Mouse (Mus musculus) heart, embryonic 13.5 days (tissue): ENCODE results near the gene Tekt4. TPM values are rescaled to one million over a fixed set of nuclear protein-coding genes. Genes with fewer than 3 reads are reported as not detected.

Experiments
- ATAC-seq: fragments of 200-750 bp; cut with Nextera tagmentation; 2 replicates; pipeline ENCODE4 v1.8.0; 2017; ENCODE audit warnings: moderate TSS enrichment; ENCODE audit not compliant: insufficient number of reproducible peaks, low FRiP score, low TSS enrichment; ENCODE audit errors: extremely low read depth
- H3K27ac ChIP-seq: fragments of 300-500 bp; sonication (generic); replicated peaks from 2 replicates; pipeline ENCODE4 v1.5.1; 2015; ENCODE audit warnings: moderate library complexity, mild to moderate bottlenecking, inconsistent platforms
- H3K27me3 ChIP-seq: fragments of 300-500 bp; sonication (generic); replicated peaks from 2 replicates; pipeline ENCODE4 v1.6.1; 2015; ENCODE audit warnings: mild to moderate bottlenecking, inconsistent platforms
- H3K36me3 ChIP-seq: fragments of 300-500 bp; sonication (generic); 2 replicates; pipeline ENCODE4 v1.6.1; 2015; ENCODE audit warnings: mild to moderate bottlenecking, inconsistent platforms
- H3K4me1 ChIP-seq: fragments of 300-500 bp; sonication (generic); 2 replicates; pipeline ENCODE4 v1.6.1; 2015; ENCODE audit warnings: inconsistent platforms
- H3K4me2 ChIP-seq: fragments of 300-500 bp; sonication (generic); 2 replicates; pipeline ENCODE4 v1.6.1; 2015; ENCODE audit warnings: inconsistent platforms, mild to moderate bottlenecking, moderate library complexity
- H3K4me3 ChIP-seq: fragments of 300-500 bp; sonication (generic); 2 replicates; pipeline ENCODE4 v1.5.1; 2015; ENCODE audit warnings: moderate library complexity, mild to moderate bottlenecking, inconsistent platforms
- H3K9ac ChIP-seq: fragments of 300-500 bp; sonication (generic); 2 replicates; pipeline ENCODE4 v1.6.1; 2015; ENCODE audit warnings: inconsistent platforms, mild to moderate bottlenecking, moderate library complexity
- H3K9me3 ChIP-seq: fragments of 300-500 bp; sonication (generic); 2 replicates; pipeline ENCODE4 v1.6.1; 2016; ENCODE audit warnings: inconsistent platforms
- WGBS: fragments of 180-500 bp; shearing (Covaris S2); methylation state at CpG from one replicate; pipeline ENCODE4 v1.1.7; 2015; ENCODE audit warnings: mixed read lengths; 5-methylcytosine and 5-hydroxymethylcytosine counted together
- polyA plus RNA-seq: library from polyadenylated mRNA; unstranded; fragments of >200 nt; fragmentation: Nextera tagmentation; extraction: Ambion mirVana; gene quantifications from 2 replicates; pipeline ENCODE4 v1.2.1, GENCODE M21; 2015

The Tekt4 gene
- polyA plus RNA-seq, 1 experiment from 2014 or later, result 0.23 TPM

DNA sequence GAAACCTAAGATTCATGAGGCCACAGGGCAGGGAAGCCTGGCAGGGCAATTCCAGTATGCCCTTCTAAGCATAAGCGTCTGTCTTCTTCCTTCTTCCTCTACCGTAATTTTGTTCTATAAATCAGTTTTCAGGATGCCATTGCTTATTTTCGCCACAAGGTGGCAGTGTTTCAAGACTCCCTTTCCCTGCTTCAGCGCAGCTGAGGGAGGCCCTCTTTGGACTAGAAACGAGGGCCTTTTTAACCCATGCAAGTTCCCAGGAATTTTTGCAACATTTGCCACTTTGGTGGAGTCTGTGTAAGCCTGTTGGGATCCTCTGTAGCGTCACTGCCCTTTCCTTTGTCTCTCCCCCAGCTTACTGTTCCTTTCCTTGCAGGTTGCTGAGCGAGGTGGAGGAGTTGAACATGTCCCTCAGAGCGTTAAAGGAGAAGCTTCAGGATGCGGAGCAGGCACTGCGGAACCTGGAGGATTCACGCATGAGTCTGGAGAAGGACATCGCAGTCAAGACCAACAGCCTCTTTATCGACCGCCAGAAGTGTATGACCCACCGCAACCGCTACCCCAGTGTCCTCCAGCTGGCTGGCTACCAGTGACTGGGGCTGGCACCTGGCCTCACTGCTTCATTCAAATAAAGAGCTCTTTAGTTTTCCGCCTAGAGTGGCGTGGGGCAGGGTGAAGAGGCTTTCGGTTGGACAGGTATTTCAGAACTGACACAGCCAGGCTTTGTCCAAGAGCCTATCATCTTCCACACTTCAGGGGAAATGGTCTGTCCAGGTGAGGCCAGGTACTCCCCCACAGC is 21.7 kb downstream of the Tekt4 start:
- Histone ChIP-seq H3K4me1 (peaks cover 61% of the 10 kb centered on the region), H3K27me3 (peaks cover 78% of the 10 kb centered on the region), H3K27ac (no peak overlapping the region), H3K36me3 (no peaks in the 10 kb centered on the region), H3K4me3 (no peak overlapping the region), H3K9ac (no peak overlapping the region), H3K4me2 (no peak overlapping the region), H3K9me3 (no peaks in the 10 kb centered on the region)
- no peak for ATAC-seq
- 34% methylated on average over 19 of the region's 19 CpGs for WGBS

DNA sequence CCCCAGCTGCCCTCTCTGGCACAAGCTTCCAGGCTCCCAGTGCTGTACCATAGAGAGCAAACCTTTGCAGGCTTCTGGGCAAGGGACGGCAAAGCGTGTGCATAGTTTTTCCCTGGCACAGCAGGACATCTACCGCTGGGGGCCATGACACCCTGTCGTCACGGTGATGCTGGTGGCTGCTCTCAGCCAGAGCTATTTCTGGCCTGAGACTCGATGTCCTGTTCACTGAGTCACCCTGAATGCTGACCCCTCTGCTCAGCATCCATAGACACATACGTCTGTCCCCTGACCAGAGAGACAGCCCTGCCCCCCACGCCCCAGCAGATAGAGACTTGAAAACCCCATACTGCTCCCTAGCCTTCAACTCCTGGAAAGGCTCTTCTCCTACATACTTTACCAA is 25.7 kb downstream of the Tekt4 start:
- no peak overlapping the region for H3K9ac ChIP-seq
- peak overlapping the region; percentile 34 for H3K27ac ChIP-seq
- no peak overlapping the region for H3K4me3 ChIP-seq
- H3K4me1 ChIP-seq, result peaks cover 47% of the 10 kb centered on the region
- peaks cover 67% of the 10 kb centered on the region for H3K27me3 ChIP-seq
- WGBS, result 29% methylated on average over 8 of the region's 8 CpGs
- ATAC-seq, result no peak
- H3K36me3 ChIP-seq, result no peaks in the 10 kb centered on the region
- no peaks in the 10 kb centered on the region for H3K9me3 ChIP-seq
- no peak overlapping the region for H3K4me2 ChIP-seq

DNA sequence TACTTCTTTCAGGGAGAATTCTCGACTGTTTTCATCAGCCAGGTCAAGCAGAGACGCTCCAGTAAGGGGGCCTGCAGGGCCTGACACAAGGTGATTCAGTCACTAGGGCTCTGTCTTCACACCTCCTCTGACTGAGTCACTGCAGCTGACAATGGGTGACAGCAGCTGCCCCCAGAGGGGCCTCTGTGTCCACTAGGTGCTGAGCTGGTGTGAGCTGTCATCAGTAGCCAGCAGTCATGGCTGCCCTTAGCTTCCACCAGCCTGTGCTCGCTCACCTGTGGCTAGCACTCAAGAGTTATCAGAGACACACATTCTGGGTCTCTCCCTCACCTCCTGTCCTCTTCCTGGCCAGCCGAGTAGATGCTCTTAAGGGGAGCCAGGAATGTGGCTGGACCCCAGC is 26.4 kb downstream of the Tekt4 start:
- Histone ChIP-seq H3K4me3 (no peak overlapping the region), H3K4me1 (peaks cover 51% of the 10 kb centered on the region), H3K9me3 (no peaks in the 10 kb centered on the region), H3K9ac (no peak overlapping the region), H3K4me2 (no peak overlapping the region), H3K36me3 (no peaks in the 10 kb centered on the region), H3K27me3 (peaks cover 66% of the 10 kb centered on the region), H3K27ac (peak overlapping the region; percentile 34)
- no peak for ATAC-seq
- WGBS, result 29% methylated on average over 4 of the region's 4 CpGs

DNA sequence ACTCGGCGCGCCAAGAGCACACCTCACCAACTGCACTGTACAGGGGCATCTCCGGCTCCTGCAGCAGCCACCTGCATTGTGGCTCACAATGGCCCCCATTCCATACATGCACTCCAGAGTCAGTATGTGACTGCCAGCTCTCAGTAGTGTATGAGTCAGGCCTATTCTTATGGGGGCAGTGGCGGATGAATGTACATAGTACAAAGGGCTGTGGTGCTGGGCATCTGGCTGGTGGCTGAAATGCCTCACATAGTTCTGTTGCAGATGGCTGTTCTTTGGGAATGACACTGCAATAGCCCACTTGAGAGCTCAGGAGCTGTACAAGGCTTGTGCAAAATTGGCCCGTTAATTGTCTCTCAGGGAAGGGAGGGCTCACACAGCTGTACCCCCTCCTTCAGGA is 27.7 kb downstream of the Tekt4 start:
- H3K4me2 ChIP-seq, result no peak overlapping the region
- H3K36me3 ChIP-seq, result no peaks in the 10 kb centered on the region
- 72% methylated on average over 6 of the region's 6 CpGs for WGBS
- peaks cover 61% of the 10 kb centered on the region for H3K27me3 ChIP-seq
- H3K9me3 ChIP-seq, result no peaks in the 10 kb centered on the region
- H3K4me3 ChIP-seq, result no peak overlapping the region
- peak overlapping the region; percentile 34 for H3K27ac ChIP-seq
- ATAC-seq, result no peak
- H3K4me1 ChIP-seq, result peaks cover 44% of the 10 kb centered on the region
- H3K9ac ChIP-seq, result no peak overlapping the region

DNA sequence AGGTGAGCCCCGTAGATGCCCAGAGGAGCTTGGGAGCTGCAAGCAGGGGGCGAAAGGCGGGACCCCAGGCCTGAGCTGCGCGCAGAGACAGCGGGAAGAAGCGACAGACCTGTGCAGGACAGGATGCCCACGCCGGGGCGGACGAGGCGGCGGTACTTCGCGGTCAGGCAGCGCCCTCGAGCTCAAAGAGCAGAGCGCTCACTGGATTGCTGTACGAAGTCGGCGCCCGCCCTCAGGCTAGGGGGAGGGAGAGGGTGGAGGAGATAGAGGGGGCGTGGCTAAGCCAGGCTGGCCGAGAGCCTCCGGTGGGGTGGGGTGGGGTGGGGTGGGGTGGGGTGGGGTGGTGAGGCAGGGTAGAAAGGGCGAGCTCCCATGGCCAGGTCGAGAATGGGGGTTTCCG is 42.6 kb downstream of the Tekt4 start, which contains the start of gene Sstr5:
Gene Sstr5 (minus strand): TSS at position 276 of the 400 bp plus-strand sequence.
- Histone ChIP-seq H3K4me2 (peak within 1 kb of the TSS; percentile 67), H3K9me3 (no peaks in the 10 kb centered on the region), H3K27me3 (peaks cover 80% of the 10 kb centered on the region), H3K4me3 (peak within 1 kb of the TSS; percentile 41), H3K4me1 (peaks cover 11% of the 10 kb centered on the region), H3K9ac (peak within 1 kb of the TSS; percentile 66), H3K27ac (no peak within 1 kb of the TSS), H3K36me3 (no peaks in the 10 kb centered on the region)
- WGBS, result under 1% methylated on average over 16 of the region's 28 CpGs
- no peak; the same call in 1 of the 2 replicates for ATAC-seq

DNA sequence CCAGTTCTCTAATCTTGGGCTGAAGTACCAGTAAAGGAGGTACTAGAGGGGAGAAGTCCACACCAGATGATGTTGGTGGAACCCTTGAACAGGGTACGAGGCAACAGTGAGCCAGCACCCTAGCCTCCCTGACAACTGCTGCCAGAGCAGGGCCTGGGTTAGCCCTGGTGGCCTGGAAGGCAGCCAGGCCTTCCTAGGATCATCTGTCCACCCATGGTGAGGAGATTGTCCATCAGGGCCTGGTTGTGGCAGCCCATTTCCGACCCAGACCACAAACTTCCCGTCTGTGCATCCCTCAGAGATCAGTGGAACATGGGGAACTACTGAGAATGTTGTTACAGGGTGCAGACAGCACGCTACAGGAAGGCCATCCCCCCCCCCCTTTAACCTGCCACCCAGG is 48.2 kb downstream of the Tekt4 start:
- Histone ChIP-seq H3K4me1 (peaks cover 3% of the 10 kb centered on the region; the same call in 1 of the 2 replicates), H3K4me3 (no peak overlapping the region), H3K9ac (no peak overlapping the region), H3K9me3 (no peaks in the 10 kb centered on the region), H3K36me3 (no peaks in the 10 kb centered on the region), H3K27ac (no peak overlapping the region), H3K4me2 (no peak overlapping the region), H3K27me3 (peaks cover 37% of the 10 kb centered on the region)
- 58% methylated on average over 4 of the region's 4 CpGs for WGBS
- ATAC-seq, result no peak

DNA sequence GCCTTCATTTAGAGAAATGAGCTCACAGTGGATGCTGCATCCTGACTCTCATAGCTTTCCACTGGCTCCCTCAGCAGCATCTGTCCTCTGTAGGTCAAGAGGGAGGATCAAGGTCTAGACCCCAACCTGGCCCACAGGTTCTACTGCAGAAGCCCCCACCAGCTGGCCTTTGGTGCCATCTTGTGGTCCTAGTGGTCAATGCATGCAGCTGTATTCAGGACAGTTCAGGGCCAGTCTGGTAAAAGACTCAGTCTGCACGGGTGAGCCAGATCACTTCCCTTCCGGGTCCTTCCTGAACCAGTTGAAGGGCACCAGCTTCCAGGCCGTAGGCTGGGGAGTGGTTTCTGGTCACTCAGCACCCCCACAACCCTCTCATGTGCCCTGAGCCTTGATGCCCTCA is 53.4 kb downstream of the Tekt4 start:
- Histone ChIP-seq H3K27ac (no peak overlapping the region), H3K4me3 (no peak overlapping the region), H3K9me3 (no peaks in the 10 kb centered on the region), H3K9ac (no peak overlapping the region), H3K4me1 (no peaks in the 10 kb centered on the region), H3K36me3 (no peaks in the 10 kb centered on the region), H3K4me2 (no peak overlapping the region), H3K27me3 (peaks cover 9% of the 10 kb centered on the region)
- WGBS, result 18% methylated on average over 3 of the region's 3 CpGs
- no peak; the same call in 1 of the 2 replicates for ATAC-seq

DNA sequence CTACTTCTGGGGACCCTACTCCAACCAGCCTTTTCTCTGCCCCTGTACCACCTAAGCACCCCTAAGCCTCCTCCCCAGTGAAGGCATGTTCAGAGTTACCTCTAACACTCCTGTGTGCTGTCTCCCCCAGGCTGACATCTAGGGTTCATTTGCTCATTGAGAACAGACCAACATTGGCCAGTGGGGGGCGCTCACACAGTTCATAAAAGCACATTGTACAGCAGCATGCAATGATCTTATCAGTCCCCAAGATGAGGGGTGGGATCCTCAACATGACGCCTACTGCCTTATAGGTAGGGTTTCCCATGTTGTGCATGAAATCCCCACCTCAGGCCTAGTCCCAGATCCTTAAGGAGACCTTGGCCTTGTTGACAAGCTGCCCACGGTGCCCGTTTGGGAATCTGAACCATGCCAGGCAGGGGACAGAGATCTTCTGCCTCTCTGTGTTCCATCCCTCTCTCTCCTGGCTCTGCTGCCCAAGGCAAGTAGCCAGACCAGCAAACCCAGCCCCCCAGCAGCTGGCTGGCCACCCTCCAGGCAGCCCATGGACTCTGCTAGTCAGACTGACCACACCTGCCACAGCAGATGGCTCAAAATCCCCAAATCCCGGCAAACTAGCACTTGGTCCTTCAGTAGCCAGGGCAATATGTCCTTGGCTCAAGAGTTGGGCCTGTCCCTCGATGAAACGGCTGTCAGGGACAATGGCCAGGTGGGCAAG is 54.6 kb downstream of the Tekt4 start:
- Histone ChIP-seq H3K36me3 (no peaks in the 10 kb centered on the region), H3K4me3 (no peak overlapping the region), H3K4me1 (no peaks in the 10 kb centered on the region), H3K9me3 (no peaks in the 10 kb centered on the region), H3K27me3 (peaks cover 4% of the 10 kb centered on the region), H3K4me2 (no peak overlapping the region), H3K9ac (no peak overlapping the region), H3K27ac (no peak overlapping the region)
- WGBS, result 48% methylated on average over 7 of the region's 7 CpGs
- ATAC-seq, result no peak

DNA sequence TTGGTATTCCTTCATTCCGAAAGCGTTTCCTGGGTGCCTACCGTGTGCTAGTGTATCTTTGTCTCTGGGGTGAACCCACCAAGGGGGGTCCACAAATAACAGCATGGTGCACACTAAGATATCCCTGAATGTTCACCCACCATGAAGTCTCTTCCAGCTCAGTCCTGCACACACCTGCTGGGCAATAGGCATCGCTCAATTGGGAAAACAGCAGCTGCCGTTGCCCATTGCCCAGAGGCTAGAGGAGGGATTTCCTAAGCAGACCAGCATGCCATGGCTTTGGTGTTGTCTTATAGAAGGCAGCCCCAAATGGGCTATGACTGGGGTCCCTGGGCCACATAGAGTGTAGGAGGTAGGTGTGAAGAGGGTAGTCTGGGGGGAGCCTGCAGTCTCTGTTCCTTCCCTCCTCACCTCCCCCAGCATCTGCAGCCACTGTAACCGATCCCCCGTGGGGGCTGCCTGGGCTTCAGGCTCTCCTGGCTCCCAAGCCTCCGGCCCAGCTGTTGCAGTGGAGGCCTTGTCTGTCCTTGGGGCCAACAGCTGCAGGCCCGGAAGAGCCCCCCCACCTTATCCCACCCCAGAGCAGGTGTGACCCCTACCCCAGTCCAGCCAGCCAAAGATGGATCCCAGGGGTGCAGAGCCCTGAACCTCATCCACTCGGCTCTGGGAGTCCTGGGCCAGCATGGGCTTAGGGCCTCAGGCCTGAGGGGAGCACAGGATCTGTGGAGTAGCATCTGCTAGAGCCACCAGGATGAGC is 55.8 kb downstream of the Tekt4 start:
- Histone ChIP-seq H3K9ac (no peak overlapping the region), H3K4me2 (no peak overlapping the region)
- 73% methylated on average over 10 of the region's 10 CpGs for WGBS

DNA sequence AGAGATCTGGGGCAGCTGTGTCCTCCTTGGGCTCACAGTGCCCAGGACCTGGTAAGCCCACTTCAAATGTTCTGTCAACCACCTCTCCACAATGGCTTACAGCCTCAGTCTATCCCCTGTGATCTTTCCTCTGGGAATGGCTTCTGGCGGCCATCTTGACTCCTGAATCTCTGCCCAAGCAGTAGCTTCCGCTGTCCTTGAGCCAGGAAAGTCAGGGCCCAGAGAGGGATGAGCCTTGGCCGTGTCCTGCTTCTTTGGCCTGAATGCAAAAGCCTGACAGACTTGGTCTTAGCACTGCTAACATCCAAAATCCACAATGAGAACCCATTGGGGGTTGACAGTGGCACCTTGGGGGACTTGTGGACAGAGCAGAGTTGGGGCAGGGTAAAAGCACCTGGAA is 57.5 kb downstream of the Tekt4 start:
- 66% methylated on average over 3 of the region's 3 CpGs for WGBS
- H3K9ac ChIP-seq, result no peak overlapping the region
- ATAC-seq, result no peak
- H3K4me2 ChIP-seq, result no peak overlapping the region
- H3K4me1 ChIP-seq, result peaks cover 10% of the 10 kb centered on the region
- H3K36me3 ChIP-seq, result no peaks in the 10 kb centered on the region
- no peak overlapping the region for H3K27ac ChIP-seq
- no peak overlapping the region for H3K4me3 ChIP-seq
- H3K27me3 ChIP-seq, result peaks cover 4% of the 10 kb centered on the region; the same call in 1 of the 2 replicates
- no peaks in the 10 kb centered on the region for H3K9me3 ChIP-seq

More for the DNA sequence above, 55.8 kb downstream of the Tekt4 start:
- no peak for ATAC-seq
- H3K4me1 ChIP-seq, result no peaks in the 10 kb centered on the region
- H3K4me3 ChIP-seq, result no peak overlapping the region
- H3K9me3 ChIP-seq, result no peaks in the 10 kb centered on the region
- no peaks in the 10 kb centered on the region for H3K36me3 ChIP-seq
- H3K27ac ChIP-seq, result no peak overlapping the region
- peaks cover 4% of the 10 kb centered on the region for H3K27me3 ChIP-seq

DNA sequence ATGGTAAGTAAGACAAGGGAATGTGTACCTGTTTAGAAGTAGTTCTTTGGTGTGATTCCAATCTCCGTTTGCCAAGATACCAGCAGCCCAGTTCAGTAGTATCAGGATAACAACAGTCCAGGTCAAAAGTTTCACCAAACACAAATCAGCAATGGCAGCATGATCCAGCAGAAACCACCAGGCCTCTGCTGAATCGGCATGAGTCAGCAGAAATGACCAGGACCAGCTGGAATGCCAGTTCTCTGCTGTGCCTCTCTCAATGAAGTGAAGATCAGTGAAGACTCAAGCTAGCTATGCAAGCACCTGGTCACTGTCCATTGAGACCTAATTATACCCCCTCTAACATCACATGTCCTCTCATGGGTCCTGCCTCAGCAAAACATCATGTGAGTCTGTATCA is 59.6 kb downstream of the Tekt4 start:
- 88% methylated on average over 2 of the region's 2 CpGs for WGBS
- H3K9me3 ChIP-seq, result no peaks in the 10 kb centered on the region
- peaks cover 10% of the 10 kb centered on the region for H3K4me1 ChIP-seq
- no peak for ATAC-seq
- no peak overlapping the region for H3K4me3 ChIP-seq
- no peaks in the 10 kb centered on the region for H3K36me3 ChIP-seq
- H3K4me2 ChIP-seq, result no peak overlapping the region
- H3K27me3 ChIP-seq, result peaks cover 15% of the 10 kb centered on the region
- no peak overlapping the region for H3K27ac ChIP-seq
- no peak overlapping the region for H3K9ac ChIP-seq
